Mouse (Mus musculus): ENCODE measurements around the gene Tmem86a. TPM values are rescaled to one million over a fixed set of nuclear protein-coding genes. Genes with fewer than 3 reads are reported as not detected.

Gene Tmem86a
- 21.5 and 22.6 TPM in 2 replicates for polyA plus RNA-seq (2015; fragmentation: Nextera tagmentation; extraction: Ambion mirVana)

GRCm38 (mm10) chr7:47050366-47050765 is at the start of gene Tmem86a:
TSS of gene Tmem86a (plus strand) at chr7:47050601.
- peaks cover 24% of the 10 kb centered on the region for H3K4me1 ChIP-seq (replicated peaks)
- peaks cover 18% of the 10 kb centered on the region for H3K36me3 ChIP-seq
- peak; percentile 98 for ATAC-seq
- no peaks in the 10 kb centered on the region for H3K9me3 ChIP-seq
- H3K9ac ChIP-seq (replicated peaks) = peak within 1 kb of the TSS; percentile 86
- peak within 1 kb of the TSS; percentile 90 for H3K27ac ChIP-seq
- H3K4me3 ChIP-seq (replicated peaks) = peak within 1 kb of the TSS; percentile 75
- H3K27me3 ChIP-seq = no peaks in the 10 kb centered on the region; the same call in none of the 2 replicates
- H3K4me2 ChIP-seq (replicated peaks) = peak within 1 kb of the TSS; percentile 80
- under 1% methylated on average over 33 of the region's 33 CpGs for WGBS

GRCm38 (mm10) chr7:47000644-47000983 is 49.8 kb upstream of the Tmem86a start:
- Histone ChIP-seq H3K36me3 (peaks cover 32% of the 10 kb centered on the region), H3K9me3 (no peaks in the 10 kb centered on the region), H3K27ac (peak overlapping the region; percentile 9; the same call in 1 of the 2 replicates), H3K4me3 (replicated peaks) (no peak overlapping the region), H3K4me2 (replicated peaks) (no peak overlapping the region), H3K9ac (replicated peaks) (0 out of 2 replicates have a peak overlapping the region, but pooled peaks have one; percentile 10), H3K4me1 (replicated peaks) (peaks cover 49% of the 10 kb centered on the region), H3K27me3 (no peaks in the 10 kb centered on the region)
- peak; percentile 85 for ATAC-seq
- whole genome bisulfite sequencing = 46% methylated on average over 3 of the region's 3 CpGs

- H3K4me3 ChIP-seq (replicated peaks) = no peak overlapping the region
- no peak overlapping the region for H3K4me2 ChIP-seq (replicated peaks)
- no peak for ATAC-seq
- 90% methylated on average over 5 of the region's 5 CpGs for WGBS
- H3K4me1 ChIP-seq (replicated peaks) = peaks cover 53% of the 10 kb centered on the region
- no peaks in the 10 kb centered on the region for H3K9me3 ChIP-seq
- H3K9ac ChIP-seq (replicated peaks) = no peak overlapping the region
- peaks cover 25% of the 10 kb centered on the region for H3K36me3 ChIP-seq
- H3K27me3 ChIP-seq = no peaks in the 10 kb centered on the region
- H3K27ac ChIP-seq = no peak overlapping the region
Measured at GRCm38 (mm10) chr7:47001125-47001899, 49.1 kb upstream of the Tmem86a start.

- peaks cover 58% of the 10 kb centered on the region for H3K4me1 ChIP-seq (replicated peaks)
- H3K4me2 ChIP-seq (replicated peaks) = no peak overlapping the region
- no peaks in the 10 kb centered on the region for H3K27me3 ChIP-seq
- peaks cover 21% of the 10 kb centered on the region for H3K36me3 ChIP-seq
- H3K27ac ChIP-seq = no peak overlapping the region
- 49% methylated on average over 4 of the region's 4 CpGs for WGBS
- H3K9me3 ChIP-seq = no peaks in the 10 kb centered on the region
- H3K4me3 ChIP-seq (replicated peaks) = no peak overlapping the region
- H3K9ac ChIP-seq (replicated peaks) = peak overlapping the region; percentile 8; the same call in 1 of the 2 replicates
- ATAC-seq = no peak
Measured at GRCm38 (mm10) chr7:47001900-47002275, 48.5 kb upstream of the Tmem86a start.

GRCm38 (mm10) chr7:47003411-47004115 is 46.8 kb upstream of the Tmem86a start:
- H3K4me1 ChIP-seq (replicated peaks) = peaks cover 65% of the 10 kb centered on the region
- ATAC-seq = no peak
- no peak overlapping the region for H3K4me2 ChIP-seq (replicated peaks)
- 18% methylated on average over 3 of the region's 3 CpGs for WGBS
- peak overlapping the region; percentile 8; the same call in 1 of the 2 replicates for H3K9ac ChIP-seq (replicated peaks)
- no peaks in the 10 kb centered on the region for H3K27me3 ChIP-seq
- peak overlapping the region; percentile 44; the same call in 1 of the 2 replicates for H3K27ac ChIP-seq
- H3K36me3 ChIP-seq = peaks cover 4% of the 10 kb centered on the region; the same call in 1 of the 2 replicates
- H3K4me3 ChIP-seq (replicated peaks) = no peak overlapping the region
- H3K9me3 ChIP-seq = no peaks in the 10 kb centered on the region

GRCm38 (mm10) chr7:47007109-47007780 is 43.2 kb upstream of the Tmem86a start:
- WGBS = 21% methylated on average over 21 of the region's 21 CpGs
- Histone ChIP-seq H3K4me1 (replicated peaks) (peaks cover 63% of the 10 kb centered on the region), H3K27me3 (no peaks in the 10 kb centered on the region), H3K9me3 (no peaks in the 10 kb centered on the region), H3K9ac (replicated peaks) (peak overlapping the region; percentile 78), H3K27ac (peak overlapping the region; percentile 86), H3K4me3 (replicated peaks) (peak overlapping the region; percentile 75), H3K4me2 (replicated peaks) (peak overlapping the region; percentile 91), H3K36me3 (no peaks in the 10 kb centered on the region)
- ATAC-seq = no peak

GRCm38 (mm10) chr7:47007818-47008167 is 42.6 kb upstream of the Tmem86a start:
- peak; percentile 64 for ATAC-seq
- WGBS = under 1% methylated on average over 25 of the region's 25 CpGs
- Histone ChIP-seq H3K27me3 (no peaks in the 10 kb centered on the region), H3K4me2 (replicated peaks) (peak overlapping the region; percentile 91), H3K4me3 (replicated peaks) (peak overlapping the region; percentile 75), H3K9ac (replicated peaks) (peak overlapping the region; percentile 78), H3K27ac (peak overlapping the region; percentile 86), H3K36me3 (no peaks in the 10 kb centered on the region), H3K4me1 (replicated peaks) (peaks cover 58% of the 10 kb centered on the region), H3K9me3 (no peaks in the 10 kb centered on the region)

GRCm38 (mm10) chr7:47008168-47008993 is 42.0 kb upstream of the Tmem86a start, which contains the start of gene Spty2d1:
TSS of gene Spty2d1 (minus strand) at chr7:47008411.
- Histone ChIP-seq H3K36me3 (no peaks in the 10 kb centered on the region), H3K4me3 (replicated peaks) (peak within 1 kb of the TSS; percentile 75), H3K4me1 (replicated peaks) (peaks cover 52% of the 10 kb centered on the region), H3K27ac (peak within 1 kb of the TSS; percentile 86), H3K4me2 (replicated peaks) (peak within 1 kb of the TSS; percentile 91), H3K27me3 (no peaks in the 10 kb centered on the region), H3K9ac (replicated peaks) (peak within 1 kb of the TSS; percentile 78), H3K9me3 (no peaks in the 10 kb centered on the region)
- ATAC-seq = peak; percentile 97
- 2% methylated on average over 57 of the region's 57 CpGs for WGBS

- no peak overlapping the region for H3K9ac ChIP-seq (replicated peaks)
Measured at GRCm38 (mm10) chr7:47013131-47013767, 37.2 kb upstream of the Tmem86a start.

GRCm38 (mm10) chr7:47014564-47015389 is 35.6 kb upstream of the Tmem86a start:
- 49% methylated on average over 11 of the region's 11 CpGs for WGBS
- H3K36me3 ChIP-seq = no peaks in the 10 kb centered on the region
- no peak overlapping the region for H3K9ac ChIP-seq (replicated peaks)
- H3K4me3 ChIP-seq (replicated peaks) = no peak overlapping the region
- ATAC-seq = no peak
- H3K4me1 ChIP-seq (replicated peaks) = peaks cover 17% of the 10 kb centered on the region
- H3K27ac ChIP-seq = no peak overlapping the region
- no peaks in the 10 kb centered on the region for H3K9me3 ChIP-seq
- no peaks in the 10 kb centered on the region for H3K27me3 ChIP-seq
- H3K4me2 ChIP-seq (replicated peaks) = no peak overlapping the region

More at GRCm38 (mm10) chr7:47013131-47013767, 37.2 kb upstream of the Tmem86a start:
- Histone ChIP-seq H3K4me2 (replicated peaks) (no peak overlapping the region), H3K27ac (no peak overlapping the region), H3K4me1 (replicated peaks) (peaks cover 27% of the 10 kb centered on the region), H3K4me3 (replicated peaks) (no peak overlapping the region), H3K27me3 (no peaks in the 10 kb centered on the region), H3K36me3 (no peaks in the 10 kb centered on the region), H3K9me3 (no peaks in the 10 kb centered on the region)
- ATAC-seq = no peak
- WGBS = 59% methylated on average over 9 of the region's 9 CpGs

Data from midbrain, embryonic 13.5 days (tissue).